Mouse (Mus musculus): ENCODE measurements around the gene Pirb. TPM values are rescaled to one million over a fixed set of nuclear protein-coding genes. Genes with fewer than 3 reads are reported as not detected.
A peak's percentile ranks its signal among the peaks of the same experiment; 100 is the strongest.
"Not testable (repeated sequence)": the region's sequence is repeated elsewhere in the genome, so short reads cannot be mapped to it uniquely, and the experiment has no call there.

The Pirb gene
- 0.12 and 0.27 TPM in 2 replicates for polyA plus RNA-seq (2014; fragmentation: Nextera tagmentation; extraction: Ambion mirVana)

- H3K9ac ChIP-seq (ENCODE audit: low read length); H3K4me3 ChIP-seq (ENCODE audit: low read depth, low read length); H3K36me3 ChIP-seq (ENCODE audit: control insufficient read depth, insufficient read depth, low read length); H3K4me1 ChIP-seq (replicated peaks; ENCODE audit: control insufficient read depth, insufficient read depth, low read length); ATAC-seq (replicated peaks; ENCODE audit: low FRiP score); H3K9me3 ChIP-seq (ENCODE audit: control insufficient read depth, low read length); H3K4me2 ChIP-seq (ENCODE audit: low read depth, low read length, severe bottlenecking); DNase-seq (ENCODE audit: low spot score); H3K27ac ChIP-seq (ENCODE audit: low read depth, low read length); H3K27me3 ChIP-seq (ENCODE audit: control insufficient read depth, insufficient read depth, low read length): not testable (repeated sequence)
- WGBS = 83% methylated on average over 1 of the region's 3 CpGs
Measured at GRCm38 (mm10) chr7:3720268-3720667, at the start of gene Pirb. Pirb (minus strand) TSS chr7:3720391.

GRCm38 (mm10) chr7:3732675-3733074, 12.5 kb upstream of the Pirb start:
- not testable (repeated sequence) for H3K4me1 ChIP-seq (replicated peaks; ENCODE audit: control insufficient read depth, insufficient read depth, low read length); H3K4me2 ChIP-seq (ENCODE audit: low read depth, low read length, severe bottlenecking); H3K36me3 ChIP-seq (ENCODE audit: control insufficient read depth, insufficient read depth, low read length); H3K9ac ChIP-seq (ENCODE audit: low read length); H3K27ac ChIP-seq (ENCODE audit: low read depth, low read length); H3K9me3 ChIP-seq (ENCODE audit: control insufficient read depth, low read length); H3K27me3 ChIP-seq (ENCODE audit: control insufficient read depth, insufficient read depth, low read length); H3K4me3 ChIP-seq (ENCODE audit: low read depth, low read length); ATAC-seq (replicated peaks; ENCODE audit: low FRiP score); DNase-seq (ENCODE audit: low spot score)
- WGBS = no CpG with 5 or more reads among the region's 1 CpGs

DNA sequence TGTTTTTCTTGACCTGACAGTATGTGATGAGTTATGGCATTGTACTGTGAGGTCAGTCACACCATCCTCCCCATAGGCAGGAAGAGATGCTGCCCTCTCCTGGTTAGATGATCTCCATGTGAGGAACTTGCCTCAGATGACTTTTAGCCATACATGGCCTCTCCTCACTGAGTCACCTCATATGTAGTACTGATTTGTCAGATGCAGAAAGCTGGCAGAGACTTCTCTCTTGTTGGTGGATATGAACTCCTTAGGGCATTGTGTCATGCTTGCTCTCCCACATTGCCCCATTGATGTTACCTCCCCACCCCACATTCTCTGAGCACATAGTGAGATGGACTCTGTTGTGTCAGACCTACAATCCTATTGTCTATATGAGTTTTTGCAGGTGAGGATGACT, 5.3 kb upstream of the Pirb start:
- not testable (repeated sequence) for DNase-seq (ENCODE audit: low spot score); H3K36me3 ChIP-seq (ENCODE audit: control insufficient read depth, insufficient read depth, low read length); ATAC-seq (replicated peaks; ENCODE audit: low FRiP score); H3K27me3 ChIP-seq (ENCODE audit: control insufficient read depth, insufficient read depth, low read length); H3K4me3 ChIP-seq (ENCODE audit: low read depth, low read length); H3K9me3 ChIP-seq (ENCODE audit: control insufficient read depth, low read length); H3K4me1 ChIP-seq (replicated peaks; ENCODE audit: control insufficient read depth, insufficient read depth, low read length); H3K9ac ChIP-seq (ENCODE audit: low read length); H3K4me2 ChIP-seq (ENCODE audit: low read depth, low read length, severe bottlenecking); H3K27ac ChIP-seq (ENCODE audit: low read depth, low read length)

- no peak for ATAC-seq (replicated peaks; ENCODE audit: low FRiP score)
- H3K4me2 ChIP-seq (ENCODE audit: low read depth, low read length, severe bottlenecking) = no peak overlapping the region
- 59% methylated on average over 1 of the region's 1 CpGs for WGBS
- H3K9me3 ChIP-seq (ENCODE audit: control insufficient read depth, low read length) = no peaks in the 10 kb centered on the region
- no peaks in the 10 kb centered on the region for H3K36me3 ChIP-seq (ENCODE audit: control insufficient read depth, insufficient read depth, low read length)
- no peak overlapping the region for H3K9ac ChIP-seq (ENCODE audit: low read length)
- no peak overlapping the region for H3K27ac ChIP-seq (ENCODE audit: low read depth, low read length)
- no peaks in the 10 kb centered on the region for H3K27me3 ChIP-seq (ENCODE audit: control insufficient read depth, insufficient read depth, low read length)
- H3K4me3 ChIP-seq (ENCODE audit: low read depth, low read length) = no peak overlapping the region
- H3K4me1 ChIP-seq (replicated peaks; ENCODE audit: control insufficient read depth, insufficient read depth, low read length) = no peaks in the 10 kb centered on the region
- DNase-seq (ENCODE audit: low spot score) = no peak
Measured at GRCm38 (mm10) chr7:3715249-3715648, 4.9 kb downstream of the Pirb start.

DNA sequence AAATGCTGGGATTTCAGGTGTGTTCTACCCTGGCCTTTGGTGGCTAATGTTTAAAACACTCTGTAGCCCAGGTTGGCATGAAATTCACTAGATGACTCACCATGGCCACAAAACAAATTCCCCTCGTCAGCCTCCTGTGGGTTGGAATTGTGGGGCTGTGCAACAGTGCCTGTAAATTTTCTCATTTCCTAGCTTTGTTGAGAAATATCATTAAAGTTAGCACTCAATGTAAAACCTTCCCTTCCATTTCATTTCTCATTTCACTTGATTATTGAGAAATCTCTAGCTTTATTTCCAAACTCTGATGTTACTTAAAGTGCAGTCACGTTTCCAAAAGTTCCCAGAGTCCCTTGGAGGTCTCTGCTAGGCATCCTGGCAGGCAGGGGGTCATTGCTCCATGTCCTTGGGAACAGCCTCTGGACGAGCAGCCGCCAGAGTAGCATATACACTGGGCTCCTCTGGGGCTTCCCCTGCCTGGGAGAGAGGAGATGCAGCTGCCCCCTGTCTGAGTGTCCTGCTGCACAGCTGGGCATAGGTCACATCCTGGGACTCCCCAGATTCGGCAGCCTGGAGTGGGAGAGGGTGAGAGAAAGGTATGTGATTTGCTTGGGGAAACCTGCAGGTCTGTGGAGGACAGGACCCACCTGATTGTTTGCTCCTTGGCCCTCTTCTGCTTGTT, 7.8 kb downstream of the Pirb start:
- H3K4me1 ChIP-seq (replicated peaks; ENCODE audit: control insufficient read depth, insufficient read depth, low read length) = no peaks in the 10 kb centered on the region
- no peak for ATAC-seq (replicated peaks; ENCODE audit: low FRiP score)
- H3K9ac ChIP-seq (ENCODE audit: low read length) = no peak overlapping the region
- no peak overlapping the region for H3K27ac ChIP-seq (ENCODE audit: low read depth, low read length)
- H3K36me3 ChIP-seq (ENCODE audit: control insufficient read depth, insufficient read depth, low read length) = no peaks in the 10 kb centered on the region; the same call in 1 of the 2 replicates
- DNase-seq (ENCODE audit: low spot score) = peak; percentile 53
- no peak overlapping the region for H3K4me2 ChIP-seq (ENCODE audit: low read depth, low read length, severe bottlenecking)
- H3K9me3 ChIP-seq (ENCODE audit: control insufficient read depth, low read length) = no peaks in the 10 kb centered on the region
- 50% methylated on average over 5 of the region's 5 CpGs for WGBS
- H3K27me3 ChIP-seq (ENCODE audit: control insufficient read depth, insufficient read depth, low read length) = no peaks in the 10 kb centered on the region
- no peak overlapping the region for H3K4me3 ChIP-seq (ENCODE audit: low read depth, low read length)

- Histone ChIP-seq H3K4me1 (replicated peaks; ENCODE audit: control insufficient read depth, insufficient read depth, low read length) (peaks cover 3% of the 10 kb centered on the region; the same call in 1 of the 2 replicates), H3K27ac (ENCODE audit: low read depth, low read length) (no peak overlapping the region), H3K36me3 (ENCODE audit: control insufficient read depth, insufficient read depth, low read length) (peaks cover 2% of the 10 kb centered on the region; the same call in 1 of the 2 replicates), H3K9me3 (ENCODE audit: control insufficient read depth, low read length) (no peaks in the 10 kb centered on the region), H3K27me3 (ENCODE audit: control insufficient read depth, insufficient read depth, low read length) (no peaks in the 10 kb centered on the region), H3K9ac (ENCODE audit: low read length) (no peak overlapping the region), H3K4me2 (ENCODE audit: low read depth, low read length, severe bottlenecking) (no peak overlapping the region), H3K4me3 (ENCODE audit: low read depth, low read length) (no peak overlapping the region)
- DNase-seq (ENCODE audit: low spot score) (no peak), ATAC-seq (replicated peaks; ENCODE audit: low FRiP score) (no peak)
- WGBS = 87% methylated on average over 1 of the region's 1 CpGs
Measured at GRCm38 (mm10) chr7:3709000-3709399, 11.2 kb downstream of the Pirb start.

- not testable (repeated sequence) for H3K4me1 ChIP-seq (replicated peaks; ENCODE audit: control insufficient read depth, insufficient read depth, low read length); H3K36me3 ChIP-seq (ENCODE audit: control insufficient read depth, insufficient read depth, low read length); DNase-seq (ENCODE audit: low spot score); H3K4me2 ChIP-seq (ENCODE audit: low read depth, low read length, severe bottlenecking); H3K4me3 ChIP-seq (ENCODE audit: low read depth, low read length); H3K27ac ChIP-seq (ENCODE audit: low read depth, low read length); H3K9me3 ChIP-seq (ENCODE audit: control insufficient read depth, low read length); H3K9ac ChIP-seq (ENCODE audit: low read length); ATAC-seq (replicated peaks; ENCODE audit: low FRiP score); H3K27me3 ChIP-seq (ENCODE audit: control insufficient read depth, insufficient read depth, low read length)
- 44% methylated on average over 5 of the region's 5 CpGs for WGBS
Measured at GRCm38 (mm10) chr7:3708447-3708980, 11.7 kb downstream of the Pirb start.

GRCm38 (mm10) chr7:3707568-3708413, 12.4 kb downstream of the Pirb start:
- H3K36me3 ChIP-seq (ENCODE audit: control insufficient read depth, insufficient read depth, low read length) = peaks cover 2% of the 10 kb centered on the region; the same call in 1 of the 2 replicates
- no peak overlapping the region for H3K4me3 ChIP-seq (ENCODE audit: low read depth, low read length)
- H3K27ac ChIP-seq (ENCODE audit: low read depth, low read length) = 0 out of 2 replicates have a peak overlapping the region, but pooled peaks have one; percentile 31
- 18% methylated on average over 7 of the region's 7 CpGs for WGBS
- H3K4me1 ChIP-seq (replicated peaks; ENCODE audit: control insufficient read depth, insufficient read depth, low read length) = peaks cover 3% of the 10 kb centered on the region; the same call in 1 of the 2 replicates
- no peaks in the 10 kb centered on the region for H3K9me3 ChIP-seq (ENCODE audit: control insufficient read depth, low read length)
- H3K9ac ChIP-seq (ENCODE audit: low read length) = no peak overlapping the region
- ATAC-seq (replicated peaks; ENCODE audit: low FRiP score) (no peak), DNase-seq (ENCODE audit: low spot score) (peak; percentile 52)
- no peak overlapping the region for H3K4me2 ChIP-seq (ENCODE audit: low read depth, low read length, severe bottlenecking)
- no peaks in the 10 kb centered on the region for H3K27me3 ChIP-seq (ENCODE audit: control insufficient read depth, insufficient read depth, low read length)

All from forebrain, embryonic 11.5 days (tissue).